Mouse (Mus musculus): ENCODE data around the gene Cmss1. TPM values are rescaled to one million over a fixed set of nuclear protein-coding genes. Genes with fewer than 3 reads are reported as not detected.

Cmss1 gene
- total RNA-seq, 2 experiments from 2014 or later = 19.3 to 21.9 TPM

DNA sequence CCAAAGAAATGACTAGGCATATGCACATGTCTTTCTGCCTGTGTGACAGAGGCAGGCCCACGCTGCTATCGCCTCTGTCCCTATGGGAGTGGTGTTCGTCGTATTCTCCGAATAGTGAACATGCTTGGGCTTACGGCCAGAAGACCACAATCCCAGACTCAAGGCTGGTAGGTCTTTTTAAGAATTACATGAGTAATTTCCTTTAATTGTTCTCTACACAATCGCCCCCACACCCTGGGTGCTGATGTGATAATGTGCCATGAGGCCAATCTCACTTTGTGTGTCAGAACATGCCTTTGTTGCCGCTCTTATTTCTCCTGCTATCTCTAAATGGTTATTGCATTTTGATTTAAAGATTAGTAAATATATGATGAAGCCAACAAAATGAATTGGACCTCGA is 121.4 kb downstream of the Cmss1 start:
- DNase-seq = no peak
- intact Hi-C loops (cut with DNase I; ENCODE audit: low total_unique reads) = no loop called here

DNA sequence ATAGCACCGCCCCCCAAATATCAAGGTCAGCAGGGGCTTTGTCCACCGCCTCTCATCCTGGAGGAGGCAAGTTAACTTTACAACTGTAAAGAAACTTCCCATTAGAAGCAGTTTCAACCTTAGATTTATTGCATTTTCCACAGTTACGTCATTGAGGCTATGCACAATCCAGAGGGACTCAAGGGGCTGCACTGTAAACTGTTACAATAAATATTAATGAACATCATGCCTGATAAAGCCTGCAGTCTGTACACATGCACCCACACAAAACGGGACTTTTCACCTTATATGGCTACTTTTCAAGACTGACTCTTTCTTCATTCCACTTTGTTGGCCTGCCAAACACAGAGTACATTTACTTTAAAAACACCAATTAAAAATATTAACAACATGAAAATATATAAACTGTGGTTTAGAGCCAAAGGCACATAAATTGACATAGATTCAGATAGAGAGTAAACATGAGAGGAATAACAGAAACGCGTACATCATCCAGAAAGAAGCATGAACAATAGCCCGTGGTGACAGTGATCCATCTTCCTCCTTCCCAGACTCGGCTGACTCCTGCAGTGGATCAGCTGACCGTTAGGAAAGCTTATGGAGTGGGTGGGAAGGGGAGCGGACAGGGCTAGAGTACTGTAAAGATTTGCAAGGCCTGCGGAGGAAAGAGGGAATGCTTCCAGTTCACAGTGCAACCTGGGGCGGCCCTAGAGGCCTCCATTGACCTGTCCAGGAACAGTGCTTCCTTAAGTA is 122.4 kb downstream of the Cmss1 start:
- DNase-seq = no peak
- intact Hi-C loops (cut with DNase I; ENCODE audit: low total_unique reads) = no loop called here

DNA sequence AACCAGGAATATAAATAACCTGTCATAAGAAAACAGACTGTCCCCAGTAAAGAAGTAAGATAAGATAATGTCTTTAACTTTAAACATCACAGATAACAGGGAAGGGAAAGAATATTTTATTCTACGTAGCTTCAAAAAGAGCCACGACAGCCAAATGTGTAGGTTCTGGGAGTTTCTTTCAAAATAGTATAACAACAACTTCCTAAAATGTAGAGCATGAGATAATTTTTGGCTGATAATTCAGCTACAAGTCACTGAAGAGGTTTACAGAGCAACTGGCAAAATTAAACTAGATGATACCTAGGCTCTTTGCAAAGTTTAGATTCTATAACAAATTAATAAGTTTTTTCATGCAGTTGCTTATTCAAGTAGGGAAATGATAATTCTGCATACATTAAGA is 123.2 kb downstream of the Cmss1 start:
- intact Hi-C loops (cut with DNase I; ENCODE audit: low total_unique reads) = no loop called here
- DNase-seq = no peak

DNA sequence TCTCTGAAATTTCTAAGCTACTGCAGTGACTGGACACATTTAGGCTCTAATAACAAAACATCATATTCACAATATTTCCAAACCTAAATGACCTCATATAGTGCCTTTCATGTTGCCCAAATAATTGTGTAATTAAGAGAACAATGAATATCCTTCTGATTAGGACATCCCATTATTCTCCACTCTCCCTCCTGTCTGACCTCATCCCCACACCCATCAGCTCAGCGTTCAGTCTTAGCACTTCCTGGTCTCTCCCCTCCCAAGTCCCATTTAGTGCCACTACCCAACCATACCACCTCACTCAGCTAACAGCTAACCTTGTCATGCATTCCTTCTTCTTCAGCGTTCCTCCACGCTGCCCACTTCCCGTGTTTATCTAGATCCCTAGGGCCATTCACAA is 123.8 kb downstream of the Cmss1 start:
- DNase-seq = no peak
- intact Hi-C loops (cut with DNase I; ENCODE audit: low total_unique reads) = no loop called here

DNA sequence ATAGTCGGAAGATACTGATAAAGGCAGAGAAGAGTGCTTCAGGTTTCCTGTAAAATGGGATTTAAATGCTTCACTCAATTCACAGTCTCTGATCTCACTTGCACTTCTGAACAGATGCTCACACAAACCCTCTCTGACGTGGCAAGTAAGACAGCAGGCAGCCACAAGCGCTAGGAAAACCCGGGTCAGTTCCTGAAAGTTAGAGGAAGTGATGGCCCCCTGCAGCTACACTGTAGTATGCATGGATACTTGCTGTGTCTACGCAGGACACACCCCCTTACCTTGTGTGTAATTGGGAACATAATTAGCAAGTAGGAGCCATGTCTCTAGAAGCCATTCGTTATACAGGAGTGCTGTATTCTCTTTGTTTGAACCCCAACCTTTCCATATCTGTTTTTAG is 124.4 kb downstream of the Cmss1 start:
- no peak for DNase-seq
- intact Hi-C loops (cut with DNase I; ENCODE audit: low total_unique reads) = no loop called here

DNA sequence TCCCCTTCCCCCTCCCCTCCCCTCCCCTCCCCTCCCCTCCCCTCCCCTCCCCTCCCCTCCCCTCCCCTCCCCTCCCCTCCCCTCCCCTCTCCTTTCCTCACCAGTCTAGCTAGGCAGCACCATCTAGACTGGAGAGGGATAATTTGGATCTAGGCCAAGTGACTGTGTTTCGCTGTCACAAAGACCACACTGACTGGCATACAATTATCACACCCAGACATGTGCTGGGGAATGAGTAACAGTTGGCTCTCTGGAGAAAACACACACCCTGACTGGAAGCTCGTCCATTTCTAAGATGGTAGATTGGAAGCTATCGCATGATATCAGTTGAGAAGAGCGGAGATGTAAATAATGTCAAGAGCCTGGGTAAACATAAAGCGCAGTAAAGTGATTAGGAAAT is 126.9 kb downstream of the Cmss1 start:
- intact Hi-C loops (cut with DNase I; ENCODE audit: low total_unique reads) = no loop called here
- DNase-seq = no peak

DNA sequence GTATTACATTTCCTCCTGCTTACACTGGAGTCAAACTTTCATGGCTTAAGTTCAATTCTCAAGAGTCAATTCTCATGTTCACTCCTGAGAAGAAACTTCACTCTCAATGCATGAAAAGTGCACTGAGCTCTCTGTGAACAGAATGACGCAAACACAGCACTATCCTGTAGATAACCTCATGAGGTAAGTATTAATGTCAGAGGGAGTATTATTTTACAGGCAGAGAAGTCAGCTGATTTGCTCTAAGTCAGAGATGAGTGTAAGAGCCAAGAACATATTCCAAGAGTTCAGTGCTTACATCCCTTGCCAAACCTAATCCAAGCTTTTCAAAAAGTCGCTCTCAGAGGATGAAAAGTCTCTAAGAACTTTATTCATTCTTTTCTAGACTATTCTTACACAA is 128.2 kb downstream of the Cmss1 start:
- intact Hi-C loops (cut with DNase I; ENCODE audit: low total_unique reads) = no loop called here
- no peak for DNase-seq

DNA sequence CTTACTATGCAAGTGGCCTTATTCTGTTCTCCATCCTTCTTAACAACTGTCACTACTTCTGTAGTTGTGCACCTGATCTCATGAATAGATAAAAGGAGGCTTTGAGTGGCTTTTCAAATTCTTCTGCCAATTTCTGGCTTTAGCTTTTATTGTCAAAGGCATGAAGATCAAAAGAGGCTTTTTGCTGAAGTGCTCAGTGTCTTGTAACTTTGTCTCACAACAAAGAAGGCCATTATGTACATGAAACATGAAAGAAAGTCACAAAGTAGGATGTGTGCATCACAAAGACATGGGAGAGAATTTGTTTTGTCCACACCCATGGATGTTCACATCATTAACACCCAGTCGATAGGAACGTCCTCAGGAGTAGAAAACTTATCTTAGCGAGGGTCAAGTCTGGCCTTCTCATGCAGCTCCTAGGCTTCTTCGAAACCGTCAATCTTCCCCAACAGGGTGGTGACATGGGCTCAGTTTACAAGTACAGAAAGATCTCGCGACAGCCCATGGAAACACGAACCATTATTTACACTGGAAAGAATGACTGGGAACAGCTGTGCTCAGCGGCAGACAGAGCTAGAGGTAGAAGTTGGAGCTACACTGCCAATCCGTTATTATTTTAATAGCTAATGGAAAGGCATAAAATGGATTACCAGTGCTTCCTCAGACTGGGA is 133.1 kb downstream of the Cmss1 start:
- DNase-seq = no peak
- intact Hi-C loops (cut with DNase I; ENCODE audit: low total_unique reads) = no loop called here

DNA sequence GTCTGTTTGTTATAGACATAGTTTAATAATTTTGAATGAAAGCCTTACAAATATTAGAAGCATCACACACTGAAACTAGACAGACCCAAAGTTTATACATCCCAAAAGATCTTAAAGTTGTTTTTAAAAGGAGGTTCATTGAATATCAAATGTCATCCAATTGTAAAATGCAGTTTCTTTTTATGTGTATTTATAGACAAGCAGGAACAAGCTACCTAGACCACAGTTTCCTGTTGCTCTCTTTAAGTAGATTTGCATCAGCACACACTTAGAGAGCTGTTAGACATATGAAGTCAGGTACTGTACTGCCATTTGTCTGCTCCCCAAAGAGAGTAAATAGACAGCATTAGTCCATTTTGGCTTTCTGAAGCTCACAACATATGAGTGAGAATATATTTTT is 135.6 kb downstream of the Cmss1 start:
- no peak for DNase-seq
- intact Hi-C loops (cut with DNase I; ENCODE audit: low total_unique reads) = no loop called here

DNA sequence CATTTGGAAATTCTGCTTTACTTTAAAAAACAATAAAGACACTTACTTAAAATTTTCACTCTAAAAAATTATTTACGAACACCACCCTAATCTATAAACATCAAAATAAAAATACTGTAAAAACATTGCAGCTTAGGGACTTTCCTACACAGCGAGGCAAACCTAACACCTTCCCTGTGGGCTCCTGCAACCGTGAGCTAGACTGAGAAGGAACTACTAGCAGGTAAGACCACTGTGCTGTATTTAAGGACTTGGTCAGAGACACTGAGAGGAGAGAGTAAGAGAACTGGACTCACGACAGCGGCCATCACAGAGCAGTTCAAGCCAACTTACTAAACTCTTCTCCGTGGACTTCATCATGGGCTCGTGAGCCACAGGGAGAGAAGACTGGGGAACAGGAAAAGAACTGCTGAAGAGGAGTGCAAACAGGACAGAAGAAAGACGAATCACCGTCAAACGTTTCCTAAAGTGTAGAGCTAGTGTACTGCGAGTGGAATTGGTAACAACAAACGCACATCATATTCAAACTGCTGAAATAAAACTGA is 136.3 kb downstream of the Cmss1 start:
- no peak for DNase-seq

DNA sequence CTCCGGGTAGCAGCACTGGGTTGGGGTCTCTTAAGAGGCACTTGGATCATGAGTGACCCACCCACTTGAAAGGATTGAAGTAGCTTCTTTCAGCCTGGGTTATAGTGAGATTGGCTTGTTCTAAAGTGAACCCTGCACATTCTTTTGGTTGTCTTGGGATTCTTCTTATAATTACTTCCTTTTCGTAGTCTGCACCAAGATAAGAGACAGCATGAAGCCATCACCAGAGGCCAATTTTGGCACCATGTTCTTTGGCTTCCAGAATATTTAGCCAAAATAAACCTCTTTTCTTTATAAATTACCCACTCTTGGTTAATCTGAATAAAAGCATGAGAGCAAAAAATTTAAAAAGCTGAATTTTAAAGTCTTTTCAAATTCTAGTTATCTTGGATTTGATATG is 136.8 kb downstream of the Cmss1 start:
- DNase-seq = no peak
- intact Hi-C loops (cut with DNase I; ENCODE audit: low total_unique reads) = no loop called here

More for the DNA sequence above, 136.3 kb downstream of the Cmss1 start:
- intact Hi-C loops (cut with DNase I; ENCODE audit: low total_unique reads) = no loop called here

DNA sequence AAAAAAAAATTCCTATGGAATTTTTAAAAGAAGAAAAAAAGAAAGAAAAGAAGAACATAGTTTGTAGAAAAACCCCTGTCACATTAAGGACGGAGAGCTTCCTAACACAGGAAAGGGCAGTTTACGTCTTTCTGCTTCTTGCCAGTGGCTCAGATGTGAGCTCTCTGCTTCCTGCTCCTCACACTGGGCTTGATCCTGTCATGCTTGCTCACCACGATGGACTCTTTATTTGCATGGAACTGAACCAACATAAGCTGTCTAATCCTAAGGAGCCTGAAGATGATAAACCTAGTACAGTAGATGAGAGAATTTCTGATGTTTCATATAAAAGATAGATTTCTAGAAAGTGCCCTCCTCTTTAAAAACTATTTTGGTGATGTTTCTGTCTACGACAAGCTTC is 137.4 kb downstream of the Cmss1 start:
- no peak for DNase-seq
- intact Hi-C loops (cut with DNase I; ENCODE audit: low total_unique reads) = no loop called here

DNA sequence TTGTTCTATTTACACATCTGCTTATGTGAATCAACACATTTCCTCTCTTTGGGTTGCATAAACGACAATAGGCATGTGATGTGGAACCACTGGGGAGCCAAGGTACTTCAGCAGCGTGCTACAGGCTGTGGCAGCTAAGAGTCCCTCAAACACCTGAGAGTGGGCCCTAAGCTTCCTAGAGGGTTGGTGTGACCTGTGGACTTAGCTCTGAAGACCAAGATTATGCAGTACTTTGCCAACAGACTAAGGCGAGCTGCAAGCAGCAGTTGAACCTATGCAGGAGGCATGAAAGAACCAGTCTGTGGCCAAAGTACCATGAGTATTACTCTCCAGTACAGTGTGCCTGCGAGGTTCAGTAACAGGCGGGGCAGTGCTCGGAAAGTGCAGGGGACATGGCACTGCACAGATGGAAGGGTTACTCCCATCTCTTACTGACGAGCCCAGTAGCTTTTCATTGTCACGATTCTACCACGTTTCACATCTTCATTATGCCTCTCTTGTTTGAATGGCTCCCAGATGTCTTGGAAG is 141.2 kb downstream of the Cmss1 start:
- intact Hi-C loops (cut with DNase I; ENCODE audit: low total_unique reads) = no loop called here
- DNase-seq = no peak

DNA sequence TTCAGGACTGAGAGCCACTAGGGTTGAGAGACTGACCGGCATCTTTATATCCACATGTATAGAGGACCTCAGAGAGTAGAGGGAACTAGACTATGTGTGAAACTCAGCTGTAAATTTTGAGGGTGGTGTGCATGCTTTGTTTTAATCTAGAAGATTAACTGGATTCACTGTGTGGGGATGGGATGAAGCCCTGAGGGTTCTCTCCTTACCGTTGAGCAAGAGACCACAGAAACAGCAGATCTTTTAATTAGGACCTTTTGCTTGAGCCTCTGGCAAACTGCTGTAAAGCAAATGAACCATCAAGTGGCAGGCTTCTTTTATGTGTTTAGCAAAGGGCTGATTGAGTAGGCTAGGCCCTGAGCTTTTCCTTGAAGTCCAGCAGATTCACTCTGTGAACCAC is 150.7 kb downstream of the Cmss1 start:
- intact Hi-C loops (cut with DNase I; ENCODE audit: low total_unique reads) = no loop called here
- no peak for DNase-seq

DNA sequence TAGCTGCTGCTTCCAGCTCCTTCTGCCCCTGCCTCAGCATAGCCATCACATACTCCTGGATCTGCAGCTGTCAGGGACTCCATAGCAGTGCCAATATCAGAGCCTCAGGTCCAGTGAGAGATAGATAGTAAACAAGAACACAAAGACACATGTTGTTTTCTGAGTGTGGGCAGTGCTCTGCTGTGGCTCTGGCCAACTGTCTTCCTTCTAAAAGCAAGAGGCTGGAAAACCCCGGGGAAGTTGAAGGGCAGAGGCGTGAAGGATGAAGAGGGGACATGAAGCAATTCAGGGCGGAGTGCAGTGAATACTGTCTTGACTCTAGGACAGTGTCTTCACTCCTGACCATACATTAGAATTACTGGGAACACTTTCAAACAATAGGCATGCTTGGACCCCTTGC is 151.1 kb downstream of the Cmss1 start:
- no peak for DNase-seq
- intact Hi-C loops (cut with DNase I; ENCODE audit: low total_unique reads) = no loop called here

DNA sequence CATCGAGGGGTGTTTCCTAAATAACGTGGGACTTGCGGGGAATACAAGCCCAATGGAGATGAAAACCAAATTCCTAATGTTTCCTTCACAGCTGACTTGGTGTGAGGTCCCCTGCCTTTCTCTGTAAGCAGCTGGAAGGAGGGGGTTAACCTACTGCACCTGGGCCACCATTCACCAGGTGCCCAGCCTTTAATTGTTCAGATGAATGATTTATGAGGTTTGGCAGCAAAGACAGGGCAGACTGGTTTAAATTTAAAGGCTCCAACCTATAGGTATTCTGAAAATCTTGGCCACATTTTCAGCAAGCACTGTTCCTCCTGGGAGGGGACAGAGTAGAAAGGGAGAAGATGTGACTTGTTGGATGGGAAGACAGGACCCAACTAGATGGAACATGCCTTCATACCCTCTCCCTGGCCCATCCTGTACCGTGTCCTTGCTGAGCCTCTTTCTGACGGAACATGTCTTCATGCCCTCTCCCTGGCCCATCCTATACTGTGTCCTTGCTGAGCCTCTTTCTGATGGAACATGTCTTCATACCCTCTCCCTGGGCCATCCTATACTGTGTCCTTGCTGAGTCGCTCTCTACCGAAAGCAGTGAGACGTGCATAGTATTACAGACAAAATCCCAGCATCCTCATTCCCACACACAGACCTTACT is 152.4 kb downstream of the Cmss1 start:
- no peak for DNase-seq
- intact Hi-C loops (cut with DNase I; ENCODE audit: low total_unique reads) = no loop called here

DNA sequence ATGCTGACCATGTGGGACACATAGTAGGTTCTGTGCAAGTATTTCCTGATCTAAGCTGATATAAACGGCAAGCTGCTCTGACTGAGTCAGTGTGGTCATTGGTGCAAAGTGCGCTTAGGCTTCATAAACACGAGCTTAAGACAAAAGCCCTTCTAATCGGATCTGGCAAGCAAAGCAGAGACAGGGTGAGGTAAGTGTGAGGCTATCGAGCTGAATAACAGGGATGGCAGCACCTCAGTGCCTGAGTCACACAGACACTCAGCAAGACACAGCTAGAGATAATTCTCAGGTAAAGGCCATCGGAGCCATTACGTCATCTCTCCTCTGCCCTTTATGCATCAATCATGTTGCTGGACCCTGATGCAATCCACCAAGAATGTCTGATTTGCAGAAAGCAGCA is 153.7 kb downstream of the Cmss1 start:
- no peak for DNase-seq
- intact Hi-C loops (cut with DNase I; ENCODE audit: low total_unique reads) = no loop called here

DNA sequence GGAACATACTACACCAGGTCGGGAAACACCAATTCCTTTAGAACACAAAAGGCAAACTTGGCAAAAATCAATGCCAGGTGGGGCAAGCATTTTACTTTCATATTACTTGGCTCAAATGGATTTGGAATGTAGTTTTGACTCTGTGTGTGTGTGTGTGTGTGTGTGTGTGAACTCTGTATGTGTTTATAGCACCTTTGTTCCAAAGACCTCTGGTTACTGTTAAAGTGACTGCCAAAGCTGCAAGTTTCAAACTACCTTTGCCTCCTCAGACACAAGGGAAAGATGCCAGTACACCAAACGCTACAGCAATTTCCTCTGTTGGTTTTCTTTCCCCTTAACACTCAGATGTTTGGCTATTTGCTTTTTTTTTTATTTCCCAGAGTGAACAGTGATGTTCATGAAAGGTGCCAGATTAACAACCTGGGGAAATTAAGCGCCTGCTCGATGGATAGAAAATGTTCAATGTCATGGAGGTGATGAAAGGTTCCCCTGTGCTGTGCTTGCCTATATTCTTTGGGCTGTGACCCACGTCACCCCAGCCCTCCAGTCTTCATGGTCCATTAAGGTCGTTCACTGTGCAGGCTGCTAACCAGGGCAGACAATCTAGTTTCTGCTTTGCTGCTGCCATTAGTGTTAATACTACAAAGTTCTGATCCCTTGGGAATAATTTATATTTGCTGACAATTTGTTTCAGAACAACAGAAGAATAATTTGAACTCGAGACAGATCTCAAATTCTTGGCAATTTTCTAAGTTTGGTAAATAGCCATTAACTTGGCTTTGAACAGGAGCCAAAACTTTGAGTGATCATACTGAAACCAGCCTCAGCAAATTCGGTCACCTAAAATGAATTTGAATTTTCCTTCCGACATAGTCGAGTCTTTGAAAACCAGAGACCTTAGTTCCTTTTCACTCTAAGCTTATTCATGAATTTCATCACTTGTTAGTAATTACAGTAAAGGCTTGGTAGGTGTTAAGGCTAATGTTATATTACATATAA is 161.3 kb downstream of the Cmss1 start:
- intact Hi-C loops (cut with DNase I; ENCODE audit: low total_unique reads) = no loop called here
- DNase-seq = no peak

DNA sequence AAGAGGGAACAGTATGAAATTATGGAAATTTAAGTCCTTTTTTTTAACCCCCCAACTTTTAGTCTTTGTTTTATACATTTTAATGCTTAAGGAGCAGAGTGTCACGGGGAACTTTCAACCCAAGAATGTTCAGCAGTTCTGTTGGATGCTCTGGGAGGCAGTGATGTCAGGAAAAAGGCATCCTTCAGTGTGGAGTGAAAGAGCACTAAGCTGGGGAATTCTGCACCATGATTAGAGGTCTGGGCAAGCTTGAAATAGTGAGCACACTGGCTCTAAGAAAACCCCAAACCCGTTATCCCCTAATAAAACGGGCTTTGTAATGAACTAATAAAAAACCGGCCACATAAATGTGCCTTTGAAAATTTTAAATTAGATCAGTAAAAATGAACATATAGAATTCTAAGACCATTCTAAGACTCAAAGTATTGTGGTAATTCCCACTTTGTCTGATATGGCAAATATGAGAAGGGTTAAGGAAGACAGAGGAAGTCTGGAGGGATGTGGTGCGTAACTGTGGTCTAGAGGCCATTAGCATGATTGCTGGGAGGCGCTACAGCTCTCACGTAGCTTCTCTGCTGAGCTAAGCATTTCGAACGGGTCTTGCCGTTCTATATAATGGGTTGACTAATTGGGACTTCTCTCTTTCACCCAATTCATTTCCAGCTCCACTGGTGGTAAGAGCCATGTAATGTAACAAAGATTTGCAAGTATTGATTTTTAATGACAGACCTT is 165.8 kb downstream of the Cmss1 start:
- intact Hi-C loops (cut with DNase I; ENCODE audit: low total_unique reads) = no loop called here
- DNase-seq = no peak

All from gastrocnemius, postnatal 14 days (tissue).